Mouse (Mus musculus): Measurements from ENCODE around the gene Gucy2d. TPM values are rescaled to one million over a fixed set of nuclear protein-coding genes. Genes with fewer than 3 reads are reported as not detected.
A peak's percentile ranks its signal among the peaks of the same experiment; 100 is the strongest.

Gene Gucy2d
- polyA plus RNA-seq, 1 experiment from 2014 or later = 0.28 TPM

DNA sequence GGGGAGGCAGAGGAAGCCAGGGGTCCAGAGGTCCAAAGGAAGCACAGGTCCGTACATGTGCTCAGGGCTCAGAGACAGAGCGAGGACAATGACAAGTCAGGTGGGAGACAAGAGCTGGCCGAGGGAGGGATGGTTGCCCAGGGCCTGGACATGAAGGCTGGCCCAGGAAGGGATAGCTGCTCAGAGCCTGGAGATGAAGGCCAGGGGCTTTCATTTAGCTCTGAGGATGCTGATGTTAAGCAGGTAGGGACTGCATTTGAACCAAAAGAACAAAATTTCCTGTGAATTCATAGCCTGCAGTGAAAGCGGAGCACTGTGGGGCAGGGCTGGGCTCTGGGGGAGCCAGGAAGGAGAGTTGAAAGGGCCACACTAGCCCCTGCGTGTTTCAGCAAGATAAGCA lies 52.1 kb downstream of the Gucy2d start:
- Histone ChIP-seq H3K27me3 (replicated peaks) (peaks cover 19% of the 10 kb centered on the region), H3K9ac (replicated peaks) (no peak overlapping the region), H3K4me3 (replicated peaks) (no peak overlapping the region), H3K36me3 (no peaks in the 10 kb centered on the region), H3K9me3 (replicated peaks) (no peaks in the 10 kb centered on the region), H3K27ac (replicated peaks) (no peak overlapping the region), H3K4me2 (peak overlapping the region; percentile 17), H3K4me1 (peaks cover 22% of the 10 kb centered on the region)
- no peak for ATAC-seq (ENCODE audit: low FRiP score)
- 71% methylated on average over 5 of the region's 5 CpGs for WGBS

DNA sequence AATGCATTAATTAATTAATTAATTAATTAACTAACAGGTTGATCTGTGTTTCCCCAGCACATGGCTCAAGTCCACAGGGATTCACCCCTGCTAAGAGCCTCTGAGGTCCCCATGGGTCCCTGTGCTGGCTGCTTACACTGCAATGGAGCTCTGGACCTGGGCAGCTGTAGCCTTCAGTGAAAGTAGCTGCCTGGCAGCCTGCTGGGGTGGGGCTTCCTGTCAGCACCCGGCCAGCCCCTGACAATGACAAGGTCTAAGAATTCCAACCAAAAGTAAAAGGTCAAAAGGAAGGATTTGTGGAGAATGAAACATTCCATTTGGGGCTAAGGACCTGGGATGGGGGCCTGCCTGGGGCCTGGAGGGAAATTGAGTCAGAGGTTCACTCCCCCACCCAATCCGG lies 53.1 kb downstream of the Gucy2d start:
- ATAC-seq (ENCODE audit: low FRiP score) = no peak
- no peaks in the 10 kb centered on the region for H3K9me3 ChIP-seq (replicated peaks)
- peaks cover 14% of the 10 kb centered on the region; the same call in 1 of the 2 replicates for H3K27me3 ChIP-seq (replicated peaks)
- H3K4me1 ChIP-seq = peaks cover 22% of the 10 kb centered on the region
- H3K36me3 ChIP-seq = no peaks in the 10 kb centered on the region
- H3K4me2 ChIP-seq = no peak overlapping the region
- 76% methylated on average over 2 of the region's 2 CpGs for WGBS
- H3K27ac ChIP-seq (replicated peaks) = no peak overlapping the region
- H3K4me3 ChIP-seq (replicated peaks) = no peak overlapping the region
- H3K9ac ChIP-seq (replicated peaks) = no peak overlapping the region

DNA sequence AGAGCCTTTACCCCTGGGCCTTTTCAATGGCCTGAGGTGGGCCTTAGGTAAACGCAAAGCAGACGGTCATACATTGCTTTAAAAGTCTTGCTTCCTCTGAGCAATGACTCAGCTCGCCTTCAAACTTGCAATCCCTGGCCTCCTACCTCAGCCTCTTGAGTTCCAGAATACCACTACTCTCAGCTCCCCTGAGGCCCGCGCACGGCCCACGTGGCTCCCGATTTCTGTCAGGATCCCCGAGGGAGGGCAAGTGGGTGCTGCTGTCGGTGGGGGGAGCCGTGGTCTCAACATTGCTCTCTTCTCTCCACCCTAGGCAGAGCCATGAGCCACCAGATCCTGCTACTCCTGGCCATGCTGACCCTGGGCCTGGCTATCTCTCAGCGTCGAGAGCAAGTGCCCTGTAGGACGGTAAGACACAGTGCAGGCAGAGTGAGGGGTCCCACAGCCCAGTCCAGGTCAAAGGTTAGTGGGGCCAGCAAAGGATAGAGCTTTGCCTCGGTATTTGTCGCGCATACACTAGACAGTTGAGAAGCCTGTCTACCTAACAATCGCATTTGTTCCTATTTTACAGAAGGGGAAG lies 53.8 kb downstream of the Gucy2d start:
- H3K36me3 ChIP-seq = no peaks in the 10 kb centered on the region
- no peak overlapping the region for H3K4me3 ChIP-seq (replicated peaks)
- WGBS = 80% methylated on average over 18 of the region's 18 CpGs

DNA sequence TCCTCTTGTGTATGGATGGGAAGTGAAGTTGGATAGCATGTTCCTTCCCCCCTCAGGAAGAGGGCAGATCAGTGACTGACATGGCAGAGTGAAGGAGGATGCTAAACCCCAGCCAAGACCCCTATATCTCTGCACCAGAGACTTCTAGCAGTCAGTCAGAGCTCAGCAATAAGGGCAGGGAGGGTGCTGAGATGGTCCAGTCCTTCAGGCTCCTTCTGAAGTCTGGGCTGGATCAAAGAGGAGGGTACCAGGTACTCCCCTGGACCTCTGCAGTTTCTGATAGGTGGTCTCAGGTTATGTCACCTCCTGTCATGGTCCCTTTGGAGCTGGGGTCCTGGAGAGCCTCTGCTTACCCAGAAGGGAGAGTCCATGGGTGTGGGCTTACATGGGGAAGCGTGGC lies 55.4 kb downstream of the Gucy2d start:
- WGBS = 74% methylated on average over 1 of the region's 1 CpGs
- Histone ChIP-seq H3K4me1 (peaks cover 3% of the 10 kb centered on the region; the same call in 1 of the 2 replicates), H3K36me3 (no peaks in the 10 kb centered on the region), H3K9ac (replicated peaks) (no peak overlapping the region), H3K27ac (replicated peaks) (no peak overlapping the region), H3K4me3 (replicated peaks) (no peak overlapping the region), H3K27me3 (replicated peaks) (peaks cover 7% of the 10 kb centered on the region; the same call in 1 of the 2 replicates), H3K9me3 (replicated peaks) (no peaks in the 10 kb centered on the region), H3K4me2 (no peak overlapping the region)
- no peak for ATAC-seq (ENCODE audit: low FRiP score)

More for the DNA sequence above, 53.8 kb downstream of the Gucy2d start:
- H3K27me3 ChIP-seq (replicated peaks) = peaks cover 7% of the 10 kb centered on the region; the same call in 1 of the 2 replicates
- H3K4me1 ChIP-seq = peaks cover 18% of the 10 kb centered on the region
- H3K27ac ChIP-seq (replicated peaks) = no peak overlapping the region
- H3K4me2 ChIP-seq = no peak overlapping the region
- no peak for ATAC-seq (ENCODE audit: low FRiP score)
- H3K9ac ChIP-seq (replicated peaks) = no peak overlapping the region
- no peaks in the 10 kb centered on the region for H3K9me3 ChIP-seq (replicated peaks)

DNA sequence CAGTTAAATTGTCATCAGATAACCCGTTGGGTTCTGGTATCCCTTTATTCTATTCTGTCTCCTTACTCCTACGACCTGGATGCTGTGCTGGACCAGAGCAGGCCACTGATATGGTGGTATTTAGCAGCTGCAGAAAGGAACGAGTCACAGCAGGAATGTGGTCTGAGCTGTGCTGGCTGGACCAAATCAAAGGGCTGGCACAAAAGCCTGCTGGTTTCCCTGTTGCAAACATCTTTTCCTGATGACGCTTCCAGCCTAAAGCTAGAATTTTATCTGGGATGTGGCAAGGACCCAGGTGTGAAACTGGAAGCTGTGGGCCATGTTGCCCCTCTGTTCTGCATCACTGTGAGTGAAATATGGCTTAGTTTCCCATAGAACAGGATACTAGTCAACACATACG lies 57.2 kb downstream of the Gucy2d start:
- WGBS = 66% methylated on average over 5 of the region's 5 CpGs
- H3K36me3 ChIP-seq = no peaks in the 10 kb centered on the region
- no peak overlapping the region for H3K4me3 ChIP-seq (replicated peaks)
- H3K4me1 ChIP-seq = peaks cover 2% of the 10 kb centered on the region; the same call in 1 of the 2 replicates
- no peak overlapping the region for H3K4me2 ChIP-seq
- no peaks in the 10 kb centered on the region; the same call in 1 of the 2 replicates for H3K27me3 ChIP-seq (replicated peaks)
- H3K27ac ChIP-seq (replicated peaks) = no peak overlapping the region
- H3K9me3 ChIP-seq (replicated peaks) = no peaks in the 10 kb centered on the region
- ATAC-seq (ENCODE audit: low FRiP score) = no peak
- H3K9ac ChIP-seq (replicated peaks) = no peak overlapping the region

DNA sequence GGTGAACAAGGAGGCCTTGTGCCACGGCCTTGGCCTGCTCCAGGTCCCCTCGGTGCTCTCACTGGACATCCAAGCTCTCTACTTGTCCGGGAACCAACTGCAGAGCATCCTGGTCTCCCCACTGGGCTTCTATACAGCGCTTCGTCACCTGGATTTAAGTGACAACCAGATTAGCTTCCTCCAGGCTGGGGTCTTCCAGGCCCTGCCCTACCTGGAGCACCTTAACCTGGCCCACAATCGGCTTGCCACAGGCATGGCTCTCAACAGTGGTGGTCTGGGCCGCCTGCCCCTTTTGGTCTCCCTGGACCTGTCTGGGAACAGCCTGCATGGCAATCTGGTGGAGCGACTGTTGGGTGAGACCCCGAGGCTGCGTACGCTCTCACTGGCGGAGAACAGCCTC lies 57.9 kb downstream of the Gucy2d start:
- Histone ChIP-seq H3K9me3 (replicated peaks) (no peaks in the 10 kb centered on the region), H3K9ac (replicated peaks) (no peak overlapping the region), H3K27ac (replicated peaks) (no peak overlapping the region), H3K36me3 (no peaks in the 10 kb centered on the region), H3K4me1 (peaks cover 3% of the 10 kb centered on the region; the same call in 1 of the 2 replicates), H3K4me3 (replicated peaks) (no peak overlapping the region), H3K27me3 (replicated peaks) (no peaks in the 10 kb centered on the region; the same call in 1 of the 2 replicates), H3K4me2 (no peak overlapping the region)
- no peak for ATAC-seq (ENCODE audit: low FRiP score)
- 91% methylated on average over 12 of the region's 12 CpGs for WGBS

DNA sequence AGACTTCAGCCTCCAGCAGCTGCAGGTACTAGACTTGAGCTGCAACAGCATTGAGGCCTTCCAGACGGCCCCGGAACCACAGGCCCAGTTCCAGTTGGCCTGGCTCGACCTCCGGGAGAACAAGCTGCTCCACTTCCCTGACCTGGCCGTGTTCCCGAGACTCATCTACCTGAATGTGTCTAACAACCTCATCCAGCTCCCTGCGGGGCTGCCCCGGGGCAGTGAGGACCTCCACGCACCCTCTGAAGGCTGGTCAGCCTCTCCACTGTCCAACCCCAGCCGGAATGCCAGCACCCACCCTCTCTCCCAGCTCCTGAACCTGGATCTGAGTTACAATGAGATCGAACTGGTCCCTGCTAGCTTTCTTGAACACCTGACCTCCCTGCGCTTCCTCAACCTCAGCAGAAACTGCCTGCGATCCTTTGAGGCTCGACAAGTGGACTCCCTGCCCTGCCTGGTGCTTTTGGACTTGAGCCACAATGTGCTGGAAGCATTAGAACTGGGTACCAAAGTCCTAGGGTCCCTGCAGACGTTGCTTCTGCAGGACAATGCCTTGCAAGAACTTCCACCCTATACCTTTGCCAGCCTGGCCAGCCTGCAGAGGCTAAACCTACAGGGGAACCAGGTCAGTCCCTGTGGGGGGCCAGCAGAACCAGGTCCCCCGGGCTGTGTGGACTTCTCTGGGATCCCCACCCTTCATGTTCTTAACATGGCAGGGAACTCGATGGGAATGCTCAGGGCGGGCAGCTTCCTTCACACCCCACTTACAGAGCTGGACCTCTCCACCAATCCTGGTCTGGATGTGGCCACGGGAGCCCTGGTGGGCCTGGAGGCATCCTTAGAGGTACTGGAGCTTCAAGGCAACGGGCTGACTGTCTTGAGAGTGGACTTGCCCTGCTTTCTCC lies 58.7 kb downstream of the Gucy2d start:
- Histone ChIP-seq H3K4me3 (replicated peaks) (no peak overlapping the region), H3K9me3 (replicated peaks) (no peaks in the 10 kb centered on the region), H3K9ac (replicated peaks) (no peak overlapping the region), H3K27ac (replicated peaks) (no peak overlapping the region), H3K36me3 (no peaks in the 10 kb centered on the region), H3K4me2 (no peak overlapping the region), H3K27me3 (replicated peaks) (no peaks in the 10 kb centered on the region; the same call in 1 of the 2 replicates), H3K4me1 (peaks cover 7% of the 10 kb centered on the region)
- 81% methylated on average over 20 of the region's 20 CpGs for WGBS
- no peak for ATAC-seq (ENCODE audit: low FRiP score)

DNA sequence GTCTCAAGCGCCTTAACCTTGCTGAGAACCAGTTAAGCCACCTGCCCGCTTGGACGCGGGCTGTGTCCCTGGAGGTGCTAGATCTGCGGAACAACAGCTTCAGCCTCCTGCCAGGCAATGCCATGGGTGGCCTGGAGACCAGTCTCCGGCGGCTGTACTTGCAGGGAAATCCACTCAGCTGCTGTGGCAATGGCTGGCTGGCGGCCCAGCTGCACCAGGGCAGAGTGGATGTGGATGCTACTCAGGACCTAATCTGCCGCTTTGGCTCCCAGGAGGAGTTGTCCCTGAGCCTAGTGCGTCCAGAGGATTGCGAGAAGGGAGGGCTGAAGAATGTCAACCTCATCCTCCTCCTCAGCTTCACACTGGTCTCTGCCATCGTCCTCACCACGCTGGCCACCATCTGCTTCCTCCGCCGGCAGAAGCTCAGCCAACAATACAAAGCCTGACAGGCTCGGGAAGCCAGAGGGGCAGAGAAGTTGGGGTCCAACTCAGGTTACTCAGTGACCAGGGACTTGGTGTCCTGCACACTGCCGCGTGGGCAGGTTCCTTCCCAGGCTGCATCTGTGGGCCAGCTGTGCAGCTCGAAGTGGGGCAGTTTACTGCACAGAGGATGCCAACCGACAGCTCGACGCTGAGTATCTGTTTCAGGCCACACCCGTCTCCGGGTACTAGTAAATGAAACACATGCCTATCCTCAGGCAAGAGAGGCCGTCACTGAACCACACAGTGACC lies 59.5 kb downstream of the Gucy2d start:
- H3K27me3 ChIP-seq (replicated peaks) = no peaks in the 10 kb centered on the region; the same call in 1 of the 2 replicates
- 75% methylated on average over 25 of the region's 25 CpGs for WGBS
- no peak overlapping the region for H3K4me2 ChIP-seq
- no peak overlapping the region for H3K4me3 ChIP-seq (replicated peaks)
- ATAC-seq (ENCODE audit: low FRiP score) = no peak
- no peak overlapping the region for H3K9ac ChIP-seq (replicated peaks)
- no peak overlapping the region for H3K27ac ChIP-seq (replicated peaks)
- no peaks in the 10 kb centered on the region for H3K9me3 ChIP-seq (replicated peaks)
- peaks cover 14% of the 10 kb centered on the region for H3K4me1 ChIP-seq
- no peaks in the 10 kb centered on the region for H3K36me3 ChIP-seq

DNA sequence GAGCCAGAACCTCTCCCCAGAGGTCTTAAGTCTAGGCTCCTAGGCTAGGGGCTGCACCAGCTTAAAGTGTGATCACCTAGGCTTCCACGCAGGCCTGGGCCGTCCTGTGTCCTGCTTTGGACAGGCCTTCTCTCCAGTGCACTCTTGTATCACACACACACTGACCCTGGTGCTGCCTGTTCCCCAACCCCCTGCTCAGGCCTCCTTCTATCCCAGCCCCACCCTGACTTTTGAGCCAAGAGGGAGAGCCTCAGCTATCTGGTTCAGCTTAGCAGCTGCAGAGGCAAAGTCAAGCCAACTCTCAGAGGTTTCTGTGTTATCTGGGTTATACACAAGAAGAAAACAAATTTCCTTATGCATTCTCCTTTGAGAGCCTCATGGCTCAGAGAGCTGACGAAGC lies 60.3 kb downstream of the Gucy2d start:
- 84% methylated on average over 3 of the region's 3 CpGs for WGBS
- Histone ChIP-seq H3K4me1 (peaks cover 18% of the 10 kb centered on the region), H3K9ac (replicated peaks) (no peak overlapping the region), H3K36me3 (no peaks in the 10 kb centered on the region), H3K27me3 (replicated peaks) (no peaks in the 10 kb centered on the region; the same call in 1 of the 2 replicates), H3K9me3 (replicated peaks) (no peaks in the 10 kb centered on the region), H3K27ac (replicated peaks) (no peak overlapping the region), H3K4me2 (no peak overlapping the region), H3K4me3 (replicated peaks) (no peak overlapping the region)
- ATAC-seq (ENCODE audit: low FRiP score) = no peak

DNA sequence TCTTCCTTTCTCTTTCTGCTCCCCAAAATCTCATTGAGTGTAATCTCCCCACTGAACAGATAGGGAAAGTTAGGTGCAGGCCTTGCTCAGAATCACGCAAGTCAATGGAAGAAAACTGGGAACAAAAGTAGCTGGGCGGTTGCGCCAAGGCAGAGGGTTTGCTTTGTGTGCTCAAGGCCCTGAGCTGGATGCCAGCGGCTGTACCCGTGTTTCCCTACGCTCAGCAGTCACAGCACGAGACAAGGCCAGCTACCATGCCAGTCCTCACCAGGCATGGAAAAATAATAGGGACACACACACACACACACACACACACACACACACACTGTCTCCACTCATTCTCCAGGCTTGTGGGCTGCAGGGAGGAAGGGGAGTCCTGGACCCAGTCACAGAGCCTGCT lies 60.9 kb downstream of the Gucy2d start:
- H3K4me3 ChIP-seq (replicated peaks) = no peak overlapping the region
- 82% methylated on average over 7 of the region's 7 CpGs for WGBS
- H3K36me3 ChIP-seq = no peaks in the 10 kb centered on the region
- no peak overlapping the region for H3K27ac ChIP-seq (replicated peaks)
- H3K9ac ChIP-seq (replicated peaks) = no peak overlapping the region
- no peak overlapping the region for H3K4me2 ChIP-seq
- H3K9me3 ChIP-seq (replicated peaks) = no peaks in the 10 kb centered on the region
- no peaks in the 10 kb centered on the region; the same call in 1 of the 2 replicates for H3K27me3 ChIP-seq (replicated peaks)
- H3K4me1 ChIP-seq = peaks cover 22% of the 10 kb centered on the region
- ATAC-seq (ENCODE audit: low FRiP score) = no peak

DNA sequence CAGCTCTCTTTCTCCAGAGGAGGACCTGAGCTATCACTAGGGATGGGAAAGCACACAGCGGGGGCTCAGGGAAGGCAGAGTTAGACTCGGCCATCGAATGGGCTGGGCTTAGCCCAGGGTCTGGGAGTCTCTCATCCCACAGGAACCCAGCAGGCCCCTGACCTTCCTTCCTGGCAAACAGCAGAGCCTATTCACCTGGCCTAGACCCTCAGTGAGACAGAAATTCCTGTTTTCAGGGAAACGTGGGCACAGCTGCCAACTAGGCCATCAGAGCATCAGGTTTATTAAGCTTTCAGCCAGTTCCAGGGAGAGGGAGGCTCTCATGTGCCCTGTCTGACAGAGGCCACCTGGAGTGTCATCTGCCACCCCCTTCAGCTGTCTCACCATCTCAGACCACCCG lies 62.7 kb downstream of the Gucy2d start:
- Histone ChIP-seq H3K9ac (replicated peaks) (no peak overlapping the region), H3K36me3 (no peaks in the 10 kb centered on the region), H3K27ac (replicated peaks) (no peak overlapping the region), H3K27me3 (replicated peaks) (no peaks in the 10 kb centered on the region; the same call in 1 of the 2 replicates), H3K4me2 (no peak overlapping the region), H3K4me3 (replicated peaks) (no peak overlapping the region), H3K9me3 (replicated peaks) (no peaks in the 10 kb centered on the region), H3K4me1 (peaks cover 22% of the 10 kb centered on the region)
- ATAC-seq (ENCODE audit: low FRiP score) = no peak
- WGBS = 37% methylated on average over 5 of the region's 5 CpGs

Measured in neural tube, embryonic 15.5 days (tissue).